Mouse (Mus musculus): ENCODE results near the gene Gm42674.

The Gm42674 gene

GRCm38 (mm10) chr3:90599401-90599800 lies 2.3 kb upstream of the Gm42674 start:
- peak; percentile 65 for DNase-seq

GRCm38 (mm10) chr3:90600036-90600435 lies 1.7 kb upstream of the Gm42674 start:
- no peak for DNase-seq

- no peak for DNase-seq
Measured at GRCm38 (mm10) chr3:90600458-90601195, 1.1 kb upstream of the Gm42674 start.

GRCm38 (mm10) chr3:90603623-90604022 lies 1.9 kb downstream of the Gm42674 start, which contains the start of gene S100a4:
Gene S100a4, plus strand, starts transcription at chr3:90603771.
- DNase-seq = no peak

GRCm38 (mm10) chr3:90604416-90604815 lies 2.7 kb downstream of the Gm42674 start:
- DNase-seq = peak; percentile 87

GRCm38 (mm10) chr3:90605049-90605448 lies 3.3 kb downstream of the Gm42674 start:
- no peak for DNase-seq

GRCm38 (mm10) chr3:90605736-90606135 lies 4.0 kb downstream of the Gm42674 start:
- no peak for DNase-seq

- peak; percentile 65 for DNase-seq
Measured at GRCm38 (mm10) chr3:90606185-90606584, 4.5 kb downstream of the Gm42674 start.

GRCm38 (mm10) chr3:90607361-90607760 lies 5.7 kb downstream of the Gm42674 start:
- no peak for DNase-seq

GRCm38 (mm10) chr3:90608223-90608622 lies 6.5 kb downstream of the Gm42674 start, which contains the start of gene S100a5:
Gene S100a5, plus strand, starts transcription at chr3:90608523.
- no peak for DNase-seq

GRCm38 (mm10) chr3:90609102-90609501 lies 7.4 kb downstream of the Gm42674 start:
- DNase-seq = no peak

- DNase-seq = no peak
Measured at GRCm38 (mm10) chr3:90611494-90611893, 9.8 kb downstream of the Gm42674 start.

GRCm38 (mm10) chr3:90612061-90612460 lies 10.4 kb downstream of the Gm42674 start:
- DNase-seq = no peak

- DNase-seq = peak; percentile 82
Measured at GRCm38 (mm10) chr3:90612728-90613291, 11.1 kb downstream of the Gm42674 start, which contains the start of gene S100a6. Gene S100a6, plus strand, starts transcription at chr3:90612882.

- no peak for DNase-seq
Measured at GRCm38 (mm10) chr3:90613461-90614147, 11.9 kb downstream of the Gm42674 start.

GRCm38 (mm10) chr3:90614148-90614530 lies 12.4 kb downstream of the Gm42674 start:
- no peak for DNase-seq

- no peak for DNase-seq
Measured at GRCm38 (mm10) chr3:90614611-90615251, 13.0 kb downstream of the Gm42674 start.

GRCm38 (mm10) chr3:90615415-90615814 lies 13.7 kb downstream of the Gm42674 start:
- peak; percentile 86 for DNase-seq

- no peak for DNase-seq
Measured at GRCm38 (mm10) chr3:90615911-90616310, 14.2 kb downstream of the Gm42674 start.

GRCm38 (mm10) chr3:90617586-90617985 lies 15.9 kb downstream of the Gm42674 start:
- no peak for DNase-seq

- DNase-seq = no peak
Measured at GRCm38 (mm10) chr3:90621552-90621951, 19.8 kb downstream of the Gm42674 start.

GRCm38 (mm10) chr3:90623435-90624071 lies 21.8 kb downstream of the Gm42674 start:
- DNase-seq = peak; percentile 86

GRCm38 (mm10) chr3:90625496-90625895 lies 23.8 kb downstream of the Gm42674 start:
- no peak for DNase-seq

Data from kidney, postnatal 10 days (tissue).